Mouse (Mus musculus) spleen, adult 2 months (tissue): ENCODE measurements at regions not wholly inside any gene's neighbourhood (a gene's known extent, or its start where the extent isn't known, plus 50 kb on each side); places are given as distances from the start of the nearest gene placed in this dataset.

Source experiments
- CTCF ChIP-seq: fragments of 200-500 bp; IDR thresholded peaks from 2 replicates; pipeline ENCODE4 v1.5.1; 2011; ENCODE audit warnings: mild to moderate bottlenecking, inconsistent platforms; ENCODE audit not compliant: insufficient read depth, insufficient read length, insufficient replicate concordance; ENCODE audit errors: extremely low read depth
- POLR2A ChIP-seq: fragments of 200-500 bp; IDR thresholded peaks from 2 replicates; pipeline ENCODE4 v1.6.1; 2011; ENCODE audit warnings: low read depth, low read length, inconsistent platforms

DNA sequence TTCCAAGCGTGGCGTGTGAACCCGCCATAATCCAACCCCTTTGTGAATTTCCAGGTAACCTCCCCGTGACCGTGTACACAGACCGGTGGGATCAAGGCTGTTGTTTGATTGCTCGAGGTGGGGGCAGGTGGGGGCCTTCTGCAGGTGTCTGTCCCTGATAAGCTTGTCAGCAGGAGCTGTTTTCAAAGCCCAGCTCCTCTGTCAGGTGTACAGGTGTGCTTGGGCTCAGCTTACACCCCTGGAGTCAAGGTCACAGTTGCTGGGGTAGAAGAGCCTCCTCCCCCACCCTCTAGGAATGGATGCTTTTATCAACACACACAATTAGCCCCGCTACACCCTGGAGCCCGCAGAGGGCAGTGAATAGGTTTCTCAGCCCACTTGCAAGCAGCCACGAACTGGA, 341.6 kb downstream of the Cd83 start:
- TF ChIP-seq CTCF (no peak), POLR2A (no peak)
